Mouse (Mus musculus) kidney, embryonic 16.5 days (tissue): ENCODE results near the gene Uqcc3. TPM values are rescaled to one million over a fixed set of nuclear protein-coding genes. Genes with fewer than 3 reads are reported as not detected.
A peak's percentile ranks its signal among the peaks of the same experiment; 100 is the strongest.

ENCODE experiments used
- ATAC-seq: fragments of 200-750 bp; cut with Nextera tagmentation; 2 replicates; pipeline ENCODE4 v1.8.0; 2017; ENCODE audit warnings: moderate TSS enrichment; ENCODE audit not compliant: low FRiP score, low TSS enrichment
- H3K27ac ChIP-seq: fragments of 300-500 bp; sonication (generic); 2 replicates; pipeline ENCODE4 v1.5.1; 2014; ENCODE audit warnings: low read length
- H3K27me3 ChIP-seq: fragments of 300-500 bp; sonication (generic); 2 replicates; pipeline ENCODE4 v1.6.1; 2014; ENCODE audit warnings: low read length, control low read depth, mixed read lengths; ENCODE audit not compliant: insufficient read depth
- H3K36me3 ChIP-seq: fragments of 300-500 bp; sonication (generic); 2 replicates; pipeline ENCODE4 v1.6.1; 2014; ENCODE audit warnings: low read length, control low read depth, mixed read lengths; ENCODE audit not compliant: insufficient read depth
- H3K4me1 ChIP-seq: fragments of 300-500 bp; sonication (generic); 2 replicates; pipeline ENCODE4 v1.6.1; 2014; ENCODE audit warnings: low read length, control low read depth, mixed read lengths; ENCODE audit not compliant: insufficient read depth
- H3K4me2 ChIP-seq: fragments of 300-500 bp; sonication (generic); replicated peaks from 2 replicates; pipeline ENCODE4 v1.6.1; 2014; ENCODE audit warnings: low read depth, low read length
- H3K4me3 ChIP-seq: fragments of 300-500 bp; sonication (generic); 2 replicates; pipeline ENCODE4 v1.5.1; 2014; ENCODE audit warnings: mild to moderate bottlenecking, low read length
- H3K9ac ChIP-seq: fragments of 300-500 bp; sonication (generic); replicated peaks from 2 replicates; pipeline ENCODE4 v1.6.1; 2014; ENCODE audit warnings: low read length
- H3K9me3 ChIP-seq: fragments of 300-500 bp; sonication (generic); 2 replicates; pipeline ENCODE4 v1.6.1; 2016; ENCODE audit warnings: low read length, control low read depth
- WGBS: fragments of 180-500 bp; shearing (Covaris S2); extraction: QIAGEN DNeasy Blood & Tissue Kit; methylation state at CpG from one replicate; pipeline ENCODE4 v1.1.7; 2014; 5-methylcytosine and 5-hydroxymethylcytosine counted together
- polyA plus RNA-seq: library from polyadenylated mRNA; unstranded; fragments of >200 nt; fragmentation: Nextera tagmentation; extraction: Ambion mirVana; gene quantifications from 2 replicates; pipeline ENCODE4 v1.2.1, GENCODE M21; 2015

Gene Uqcc3
- polyA plus RNA-seq: 69.3 and 71.4 TPM in 2 replicates

DNA sequence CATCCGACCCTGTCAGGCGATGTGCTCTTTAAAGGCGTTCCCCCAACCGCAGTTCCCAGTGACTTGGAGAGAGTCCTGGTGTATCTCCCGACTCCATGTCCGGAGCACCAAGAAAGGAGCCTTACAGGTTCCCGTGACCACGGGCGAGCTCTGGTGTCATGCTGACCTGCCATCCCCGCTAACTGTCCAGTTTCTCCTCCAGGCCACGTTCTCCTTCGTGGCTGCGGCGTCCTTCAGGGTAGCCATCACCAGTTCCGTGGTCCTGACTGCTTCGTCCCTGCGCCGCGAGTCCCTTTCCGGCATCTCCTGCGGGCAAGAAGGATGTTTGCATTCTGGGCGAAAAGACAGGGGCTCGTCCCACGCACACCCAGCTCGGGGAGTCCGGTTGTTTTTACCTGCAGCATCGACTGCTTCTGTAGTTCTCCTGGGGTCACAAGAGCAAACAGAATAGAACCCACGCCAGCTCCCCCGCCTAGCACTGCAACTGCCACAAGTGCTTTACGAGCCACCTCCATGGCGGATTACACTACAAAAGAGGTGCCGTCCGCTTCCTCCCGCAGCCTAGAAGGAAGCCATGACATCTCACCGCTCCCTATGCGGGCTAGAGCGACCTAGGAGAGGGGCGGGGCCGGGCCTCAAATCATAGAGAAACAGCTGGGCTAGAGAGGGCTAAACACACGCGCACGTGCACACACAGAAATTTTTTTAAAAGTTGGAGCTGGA, at the start of gene Uqcc3:
Uqcc3 (minus strand) TSS at position 613 of the 723 bp plus-strand sequence.
- Histone ChIP-seq H3K27me3 (no peaks in the 10 kb centered on the region), H3K27ac (peak within 1 kb of the TSS; percentile 87), H3K4me3 (peak within 1 kb of the TSS; percentile 92), H3K4me2 (peak within 1 kb of the TSS; percentile 83), H3K9ac (peak within 1 kb of the TSS; percentile 92), H3K36me3 (peaks cover 23% of the 10 kb centered on the region), H3K9me3 (no peaks in the 10 kb centered on the region), H3K4me1 (peaks cover 10% of the 10 kb centered on the region)
- peak; percentile 98 for ATAC-seq
- WGBS: under 1% methylated on average over 42 of the region's 42 CpGs

DNA sequence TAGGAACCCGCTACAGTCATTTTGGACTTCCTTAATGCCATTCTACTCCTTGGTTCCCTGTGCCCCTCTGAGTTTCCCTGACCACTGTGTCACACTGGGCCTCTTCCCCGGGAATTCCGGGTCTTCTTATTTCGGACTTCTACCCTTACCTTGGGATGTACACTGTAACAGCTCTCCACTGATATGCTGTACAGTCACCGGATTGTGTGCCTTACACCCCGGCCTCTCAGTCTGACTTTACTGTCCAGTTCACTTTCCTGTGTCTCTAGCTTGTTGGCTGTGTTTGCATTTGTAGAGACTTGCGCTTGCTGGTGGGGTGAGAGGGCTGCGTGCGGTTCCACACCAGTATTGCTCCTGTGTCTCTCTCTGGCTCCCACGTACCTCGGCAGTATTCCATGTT, 49.4 kb upstream of the Uqcc3 start:
- H3K4me1 ChIP-seq: peaks cover 18% of the 10 kb centered on the region
- no peak for ATAC-seq
- WGBS: 5% methylated on average over 11 of the region's 11 CpGs
- H3K9ac ChIP-seq: peak overlapping the region; percentile 91
- H3K4me3 ChIP-seq: peak overlapping the region; percentile 90
- peak overlapping the region; percentile 76 for H3K4me2 ChIP-seq
- H3K27me3 ChIP-seq: no peaks in the 10 kb centered on the region
- H3K36me3 ChIP-seq: peaks cover 34% of the 10 kb centered on the region; the same call in 1 of the 2 replicates
- peak overlapping the region; percentile 91 for H3K27ac ChIP-seq
- H3K9me3 ChIP-seq: no peaks in the 10 kb centered on the region

DNA sequence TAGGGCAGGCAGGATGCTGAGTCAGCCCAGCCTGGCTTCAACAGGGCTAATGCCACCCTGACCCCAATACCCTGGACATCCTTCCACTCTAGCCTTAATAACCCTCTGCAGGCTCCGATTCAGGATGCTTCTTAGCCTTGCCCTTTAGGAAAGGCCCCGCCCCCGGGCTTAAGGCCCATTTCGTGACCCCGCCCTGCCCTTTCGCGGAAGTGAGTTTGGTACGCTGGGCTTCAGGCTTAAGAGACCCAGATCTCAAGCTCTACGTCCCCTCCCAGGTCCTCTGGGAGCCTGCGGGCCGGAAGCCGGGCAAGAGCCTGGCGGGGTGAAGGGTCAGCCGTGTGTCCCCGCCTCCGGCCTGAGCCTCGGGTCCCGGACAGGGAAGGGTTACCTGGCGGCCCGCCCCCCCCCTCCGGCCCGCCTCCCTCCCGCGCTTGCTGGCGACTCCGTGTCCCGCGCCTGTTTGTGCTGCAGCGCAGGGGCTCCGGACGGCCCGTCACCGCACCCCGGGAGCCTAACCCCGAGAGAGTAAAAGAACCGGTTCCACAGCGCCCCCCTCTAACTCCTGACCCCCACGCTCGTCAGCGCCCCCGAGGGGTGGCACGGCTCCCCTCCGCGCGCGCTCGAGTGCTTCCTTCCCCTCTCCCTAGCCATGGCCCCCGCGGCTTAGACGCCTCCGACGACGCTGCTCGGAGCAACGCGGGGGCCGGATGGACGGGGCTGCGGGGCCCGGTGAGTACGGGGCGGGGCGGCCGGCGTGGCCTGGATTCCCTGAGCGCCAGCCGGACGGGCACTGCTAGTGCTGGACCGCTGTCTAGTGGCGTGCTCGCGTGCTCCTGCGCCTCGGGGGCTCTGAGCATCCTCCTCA, 48.7 kb upstream of the Uqcc3 start, which contains the start of the genes Rom1 and Eml3:
Rom1 (minus strand) TSS at position 133 of the 865 bp plus-strand sequence.
Eml3 (plus strand) TSS at position 329 of the 865 bp plus-strand sequence.
- H3K27ac ChIP-seq: peak within 1 kb of the TSS; percentile 91
- no peaks in the 10 kb centered on the region for H3K9me3 ChIP-seq
- no peaks in the 10 kb centered on the region for H3K27me3 ChIP-seq
- H3K4me3 ChIP-seq: peak within 1 kb of the TSS; percentile 90
- peak; percentile 89 for ATAC-seq
- H3K4me1 ChIP-seq: peaks cover 18% of the 10 kb centered on the region
- WGBS: 1% methylated on average over 71 of the region's 74 CpGs
- peak within 1 kb of the TSS; percentile 76 for H3K4me2 ChIP-seq
- peaks cover 29% of the 10 kb centered on the region; the same call in 1 of the 2 replicates for H3K36me3 ChIP-seq
- peak within 1 kb of the TSS; percentile 91 for H3K9ac ChIP-seq

DNA sequence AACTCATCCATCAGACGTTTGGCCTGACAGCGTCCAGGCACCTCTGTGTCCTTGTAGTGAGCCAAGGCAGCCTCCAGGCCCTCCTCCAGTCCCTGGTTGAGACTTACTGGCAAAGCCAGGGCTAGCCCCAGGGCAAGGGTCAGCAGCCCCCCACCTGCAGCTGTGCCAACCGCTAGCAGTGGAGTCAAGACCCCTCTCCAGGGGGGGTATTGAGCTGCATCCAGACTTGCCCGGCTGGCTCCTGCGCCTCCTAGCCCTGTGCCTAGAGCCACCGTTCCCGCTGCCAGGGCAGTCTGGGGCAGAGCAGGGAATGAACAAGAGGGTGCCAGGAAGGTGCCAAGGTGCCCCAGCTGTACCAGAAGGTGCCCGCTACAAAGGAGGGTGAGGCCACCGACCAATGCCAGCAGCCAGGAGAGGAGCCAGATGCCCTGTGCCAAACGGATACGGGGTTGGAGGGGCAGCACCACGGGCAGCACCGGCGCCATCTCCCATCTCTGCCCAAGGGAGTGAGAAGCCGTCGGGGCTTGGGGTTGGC, 48.0 kb upstream of the Uqcc3 start:
- H3K9ac ChIP-seq: peak overlapping the region; percentile 91
- H3K4me1 ChIP-seq: peaks cover 18% of the 10 kb centered on the region
- peak overlapping the region; percentile 76 for H3K4me2 ChIP-seq
- peaks cover 23% of the 10 kb centered on the region; the same call in 1 of the 2 replicates for H3K36me3 ChIP-seq
- no peaks in the 10 kb centered on the region for H3K9me3 ChIP-seq
- 22% methylated on average over 16 of the region's 16 CpGs for WGBS
- H3K27me3 ChIP-seq: no peaks in the 10 kb centered on the region
- peak overlapping the region; percentile 91 for H3K27ac ChIP-seq
- H3K4me3 ChIP-seq: peak overlapping the region; percentile 90
- ATAC-seq: peak; percentile 37

DNA sequence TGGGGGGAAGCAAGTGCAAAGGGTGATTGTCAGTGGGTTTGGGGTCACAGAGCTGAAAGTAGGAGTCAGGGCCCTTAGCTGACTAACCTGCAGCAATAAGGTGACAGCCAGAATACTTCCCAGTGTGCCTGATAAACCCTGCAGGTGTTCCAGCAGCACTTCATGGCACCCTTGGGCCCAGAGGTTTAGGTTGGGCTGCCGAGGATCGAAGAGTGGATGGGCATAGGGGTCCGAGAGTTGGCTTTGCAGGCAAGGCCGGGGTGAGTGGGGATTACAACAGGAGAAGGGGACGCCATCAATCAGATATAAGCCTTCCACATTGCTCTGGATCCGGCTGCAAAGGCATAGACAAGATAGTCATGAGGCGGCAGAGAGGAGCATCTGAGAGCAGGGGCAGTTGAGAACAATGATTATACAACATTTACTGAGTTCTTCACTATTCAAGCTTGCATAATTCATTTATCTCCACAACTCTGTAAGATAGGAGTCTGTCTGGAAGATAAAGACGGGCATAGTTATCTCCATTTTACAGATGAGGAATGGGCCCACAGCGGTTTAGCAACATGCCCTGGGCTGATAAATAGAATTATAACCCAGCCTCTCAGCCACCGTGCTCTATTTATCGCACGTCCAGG, 47.3 kb upstream of the Uqcc3 start:
- H3K27me3 ChIP-seq: no peaks in the 10 kb centered on the region
- no peak overlapping the region for H3K4me3 ChIP-seq
- ATAC-seq: no peak
- peaks cover 19% of the 10 kb centered on the region; the same call in 1 of the 2 replicates for H3K36me3 ChIP-seq
- H3K27ac ChIP-seq: no peak overlapping the region
- H3K4me1 ChIP-seq: peaks cover 18% of the 10 kb centered on the region
- no peaks in the 10 kb centered on the region for H3K9me3 ChIP-seq
- WGBS: 87% methylated on average over 12 of the region's 12 CpGs
- no peak overlapping the region for H3K9ac ChIP-seq
- no peak overlapping the region for H3K4me2 ChIP-seq

DNA sequence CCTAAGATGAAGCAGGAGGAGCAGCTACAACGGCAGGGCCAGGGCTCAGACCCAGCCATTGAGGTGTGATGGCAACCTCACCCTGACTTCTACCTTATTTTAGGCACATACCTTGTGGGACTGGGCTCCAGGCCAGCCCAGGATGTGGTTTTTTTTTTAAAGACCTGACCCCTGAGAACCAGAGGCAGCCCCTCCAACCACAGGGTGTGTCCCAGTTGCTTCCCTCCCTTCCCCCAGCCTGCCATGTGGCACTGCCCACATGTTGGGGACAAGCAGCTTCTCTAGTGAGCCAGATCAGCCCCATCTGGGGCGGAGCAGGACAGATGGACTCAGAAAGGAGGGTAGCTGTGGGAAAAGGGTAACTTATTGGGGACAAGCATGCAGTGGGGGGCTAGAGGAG, 46.0 kb upstream of the Uqcc3 start:
- no peak for ATAC-seq
- peaks cover 19% of the 10 kb centered on the region for H3K4me1 ChIP-seq

DNA sequence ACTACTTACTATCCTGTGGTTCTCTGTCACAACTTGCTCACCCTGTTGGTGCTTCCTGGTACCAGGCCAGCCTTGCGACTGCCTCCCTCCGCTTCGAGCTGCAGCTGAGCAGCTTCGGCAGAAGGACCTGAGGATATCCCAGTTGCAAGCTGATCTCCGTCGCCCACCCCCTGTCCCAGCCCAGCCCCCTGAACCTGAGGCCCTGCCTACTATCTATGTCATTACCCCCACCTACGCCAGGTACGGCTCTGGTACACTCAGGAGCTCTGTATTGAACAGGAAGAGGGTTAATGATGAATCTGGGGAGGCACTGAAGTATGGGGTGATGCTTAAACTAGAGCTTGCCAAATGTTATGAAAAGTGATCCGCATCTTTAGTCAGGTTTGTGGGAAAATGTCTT, 41.0 kb upstream of the Uqcc3 start:
- no peaks in the 10 kb centered on the region for H3K9me3 ChIP-seq
- H3K4me1 ChIP-seq: peaks cover 16% of the 10 kb centered on the region
- no peak for ATAC-seq
- no peak overlapping the region for H3K4me3 ChIP-seq
- peak overlapping the region; percentile 13; the same call in 1 of the 2 replicates for H3K9ac ChIP-seq
- no peak overlapping the region for H3K27ac ChIP-seq
- 80% methylated on average over 9 of the region's 9 CpGs for WGBS
- peak overlapping the region; percentile 56; the same call in 1 of the 2 replicates for H3K4me2 ChIP-seq
- H3K27me3 ChIP-seq: no peaks in the 10 kb centered on the region
- H3K36me3 ChIP-seq: peaks cover 21% of the 10 kb centered on the region; the same call in 1 of the 2 replicates

More for the DNA sequence above, 46.0 kb upstream of the Uqcc3 start:
- 83% methylated on average over 2 of the region's 2 CpGs for WGBS
- Histone ChIP-seq H3K36me3 (peaks cover 22% of the 10 kb centered on the region; the same call in 1 of the 2 replicates), H3K27me3 (no peaks in the 10 kb centered on the region), H3K27ac (no peak overlapping the region), H3K4me2 (no peak overlapping the region), H3K4me3 (no peak overlapping the region), H3K9ac (no peak overlapping the region), H3K9me3 (no peaks in the 10 kb centered on the region)

DNA sequence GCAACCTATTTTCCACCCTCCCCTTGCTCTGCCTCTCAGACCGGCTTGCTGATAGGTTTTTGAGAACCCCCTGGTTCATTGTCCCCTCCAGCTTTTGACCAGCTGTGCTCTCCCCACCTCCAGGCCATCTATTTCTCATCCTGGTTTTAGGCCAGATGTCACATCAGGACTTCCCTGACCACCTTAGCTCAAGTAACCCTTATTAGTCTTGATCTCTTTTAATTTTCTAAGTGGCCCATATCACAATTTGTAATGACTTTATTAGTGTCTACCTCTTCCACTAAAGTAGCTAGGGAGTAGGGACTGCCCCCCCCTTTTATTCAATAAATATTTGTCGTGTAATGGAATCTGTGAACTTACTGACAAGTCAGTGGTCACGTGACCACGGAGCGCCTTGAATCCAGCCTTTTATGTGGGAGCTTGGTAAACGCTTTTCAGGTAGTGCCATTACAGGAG, 40.1 kb upstream of the Uqcc3 start:
- peak overlapping the region; percentile 81 for H3K4me3 ChIP-seq
- H3K4me1 ChIP-seq: peaks cover 16% of the 10 kb centered on the region
- H3K27me3 ChIP-seq: no peaks in the 10 kb centered on the region
- peak overlapping the region; percentile 96 for H3K27ac ChIP-seq
- peaks cover 25% of the 10 kb centered on the region for H3K36me3 ChIP-seq
- H3K4me2 ChIP-seq: peak overlapping the region; percentile 56
- no peaks in the 10 kb centered on the region for H3K9me3 ChIP-seq
- ATAC-seq: peak; percentile 25; the same call in 1 of the 2 replicates
- H3K9ac ChIP-seq: peak overlapping the region; percentile 87
- 1% methylated on average over 6 of the region's 6 CpGs for WGBS
